Comparison of ENCODE assay signal across 18 mouse cellular contexts in the genomic region with DNA sequence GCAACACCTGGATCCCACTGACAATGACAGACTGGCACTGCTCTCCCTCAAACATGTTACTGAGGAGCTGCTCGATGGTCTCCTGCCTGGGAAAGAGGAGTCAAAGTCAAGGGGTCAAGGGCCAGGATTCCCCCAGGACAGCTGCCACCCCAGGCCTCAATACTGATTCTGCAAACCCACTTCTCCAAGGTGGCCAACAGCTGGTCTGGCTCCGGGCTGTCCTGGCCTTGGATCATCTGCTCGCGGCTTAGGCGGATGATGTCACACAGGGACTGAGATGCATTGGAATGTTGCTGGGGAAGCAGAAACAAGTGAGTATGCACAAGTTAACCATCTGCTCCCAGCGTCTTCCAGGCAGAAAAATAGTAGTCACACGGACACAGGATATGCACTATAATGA. TPM values are rescaled to one million over a fixed set of nuclear protein-coding genes. Genes with fewer than 3 reads are reported as not detected.
"Had no signal": no experiment of that assay in that cellular context is flagged by ENCODE, and none has a peak within 500 bp of the region (broad histone marks: within the 10 kb centered on the region; RNA-seq: fewer than 3 reads in every experiment).

No protein-coding gene starts in this region.

- H3K9ac ChIP-seq: limb, embryonic 12.5 days; liver, embryonic 14.5 days; midbrain, embryonic 13.5 days; neural tube, embryonic 12.5 days; stomach, embryonic 15.5 days had no signal

- H3K27me3 ChIP-seq: limb, embryonic 12.5 days; midbrain, embryonic 13.5 days; neural tube, embryonic 12.5 days; stomach, embryonic 15.5 days had no signal

- H3K9me3 ChIP-seq: limb, embryonic 12.5 days; midbrain, embryonic 13.5 days; neural tube, embryonic 12.5 days; stomach, embryonic 15.5 days had no signal

- H3K4me2 ChIP-seq: limb, embryonic 12.5 days; midbrain, embryonic 13.5 days; neural tube, embryonic 12.5 days; stomach, embryonic 15.5 days had no signal

- H3K4me3 ChIP-seq: left cerebral cortex, adult 2 months; limb, embryonic 12.5 days; midbrain, embryonic 13.5 days; neural tube, embryonic 12.5 days; stomach, embryonic 15.5 days had no signal

- ATAC-seq: intestine, postnatal 0 days; midbrain, embryonic 13.5 days had no signal

- DNase-seq: kidney, adult 9 months; kidney, postnatal 4 days; lung, adult 18-20 months; right cerebral cortex, postnatal 14 days; thymus, adult 2 months; thymus, postnatal 36 days had no signal

- H3K4me1 ChIP-seq: limb, embryonic 12.5 days; midbrain, embryonic 13.5 days; neural tube, embryonic 12.5 days; stomach, embryonic 15.5 days had no signal

- H3K27ac ChIP-seq: kidney, postnatal 0 days; limb, embryonic 12.5 days; liver, embryonic 14.5 days; midbrain, embryonic 13.5 days; neural tube, embryonic 12.5 days; stomach, embryonic 15.5 days had no signal

RNA-seq across cellular contexts. Expression of a gene that starts 38.1 kb away (rescaled TPM):
- total RNA-seq: megakaryocyte-erythroid progenitor cell, adult 5-6 weeks; neutrophil, adult 5-6 weeks had no signal
- polyA plus RNA-seq: limb, embryonic 12.5 days; liver, adult 2 months; liver, embryonic 14.5 days; lung, embryonic 16.5 days; neural tube, embryonic 12.5 days had no signal

RNA-seq across cellular contexts. Expression of a gene that starts 48.4 kb away (rescaled TPM):
- total RNA-seq: megakaryocyte-erythroid progenitor cell, adult 5-6 weeks; neutrophil, adult 5-6 weeks had no signal
